Mouse (Mus musculus) E14TG2a.4 (cell line): ENCODE results near the gene Trappc5.

ENCODE experiments used
- CTCF ChIP-seq: conservative IDR thresholded peaks from 2 replicates; pipeline ENCODE4 v1.5.1; 2014; ENCODE audit warnings: low read length
- POU5F1 ChIP-seq: IDR thresholded peaks from 2 replicates; pipeline ENCODE4 v1.6.1; 2014; ENCODE audit warnings: low read length, borderline replicate concordance

DNA sequence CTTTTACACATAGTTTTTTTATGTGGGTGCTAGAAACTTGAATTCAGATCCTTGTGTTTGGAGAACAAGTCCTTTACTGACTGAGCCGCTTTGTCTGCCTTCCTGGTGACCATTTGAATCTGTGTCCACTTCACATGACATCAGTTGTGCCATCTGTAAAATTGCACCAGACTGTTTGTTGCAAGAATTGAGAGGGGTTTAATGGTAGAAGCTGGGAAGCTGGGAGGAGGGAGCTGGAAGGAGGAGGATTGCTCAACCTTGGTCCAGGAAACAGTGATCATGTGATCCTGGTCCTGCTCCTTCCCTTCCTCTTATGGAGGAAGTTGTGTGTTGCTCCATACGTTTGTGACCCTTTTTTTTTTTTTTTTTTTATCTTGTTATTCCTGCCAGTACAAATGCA, 27.8 kb upstream of the Trappc5 start:
- TF ChIP-seq CTCF (no peak), POU5F1 (no peak)
